Mouse (Mus musculus): ENCODE measurements around the gene Gm10840.

The Gm10840 gene

DNA sequence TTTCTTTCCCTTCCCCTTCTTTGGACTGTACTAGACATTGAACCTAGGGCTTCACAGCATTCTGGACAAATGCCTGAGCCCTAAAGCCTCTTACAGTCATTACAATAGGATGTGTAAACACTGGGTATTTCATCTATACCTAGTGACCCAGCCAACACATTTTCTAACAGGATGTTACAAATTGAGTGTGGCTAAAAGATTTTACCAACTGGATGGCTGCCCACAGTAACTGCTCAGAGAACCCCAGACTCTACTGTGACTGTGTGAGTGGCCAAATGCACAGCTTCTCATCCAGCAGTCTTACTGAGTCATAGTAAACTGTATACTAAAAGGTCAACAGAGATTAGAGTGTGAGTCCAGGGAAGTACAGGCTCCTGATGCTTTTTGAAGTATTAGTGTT, 34.7 kb downstream of the Gm10840 start:
- no peak for DNase-seq (ENCODE audit: low read depth)

DNA sequence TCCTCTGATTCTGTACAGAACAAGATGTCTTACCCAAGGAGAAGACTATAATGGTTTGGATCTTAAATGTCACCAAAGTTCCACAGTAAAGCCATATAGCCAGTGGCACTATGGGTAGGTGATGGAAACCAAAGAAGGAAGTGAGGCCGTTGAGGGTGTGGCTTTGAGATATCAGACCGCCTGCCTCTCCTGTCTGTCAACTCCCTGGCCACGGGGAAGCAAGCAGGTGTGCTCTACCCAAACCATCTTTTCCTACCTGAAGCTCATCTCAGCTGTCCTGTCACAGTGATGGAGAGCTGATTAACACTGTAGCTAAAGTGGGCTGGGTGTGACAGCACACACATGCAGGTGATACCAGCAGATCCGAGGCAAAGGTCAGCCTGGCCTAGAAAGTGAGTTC, 37.6 kb downstream of the Gm10840 start:
- no peak for DNase-seq (ENCODE audit: low read depth)

DNA sequence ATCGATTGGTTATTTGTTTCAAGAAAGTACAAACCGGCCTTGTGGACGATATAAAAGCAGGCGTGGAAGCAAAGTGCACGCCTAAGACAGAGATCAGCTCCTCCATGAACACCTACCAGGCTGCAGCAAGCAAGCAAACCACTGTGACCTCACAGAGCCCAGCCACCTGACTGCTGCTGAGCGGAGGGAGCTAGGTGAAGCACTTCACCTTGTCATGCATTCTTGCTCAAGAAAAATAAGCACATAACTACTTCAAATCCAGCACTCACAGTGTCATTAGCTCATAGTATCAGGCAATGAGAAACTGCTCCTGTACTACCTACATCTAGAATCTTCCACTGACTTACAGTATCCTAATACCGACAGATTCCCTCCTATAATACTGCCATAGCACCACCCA, 39.3 kb downstream of the Gm10840 start:
- peak; percentile 39 for DNase-seq (ENCODE audit: low read depth)

DNA sequence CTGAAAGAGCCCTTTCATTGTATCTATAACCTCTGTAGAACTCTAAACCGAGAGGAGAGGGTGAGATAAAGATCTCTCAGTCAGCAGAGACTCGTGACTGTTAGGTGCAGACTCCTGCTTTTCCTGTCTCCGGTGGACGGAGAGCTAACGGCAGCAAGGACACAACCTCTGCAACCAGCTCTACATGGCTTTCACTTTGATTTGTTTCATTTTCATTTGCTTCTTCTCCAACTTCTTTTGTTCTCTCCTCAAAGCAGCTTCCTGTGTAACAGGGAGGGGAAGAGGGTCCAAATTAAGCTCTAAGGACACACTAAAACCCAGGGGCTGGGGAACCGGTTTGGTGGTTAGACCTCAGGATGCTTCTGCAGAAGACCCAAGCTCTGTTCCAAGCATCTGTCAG, 40.1 kb downstream of the Gm10840 start:
- DNase-seq (ENCODE audit: low read depth): peak; percentile 59

DNA sequence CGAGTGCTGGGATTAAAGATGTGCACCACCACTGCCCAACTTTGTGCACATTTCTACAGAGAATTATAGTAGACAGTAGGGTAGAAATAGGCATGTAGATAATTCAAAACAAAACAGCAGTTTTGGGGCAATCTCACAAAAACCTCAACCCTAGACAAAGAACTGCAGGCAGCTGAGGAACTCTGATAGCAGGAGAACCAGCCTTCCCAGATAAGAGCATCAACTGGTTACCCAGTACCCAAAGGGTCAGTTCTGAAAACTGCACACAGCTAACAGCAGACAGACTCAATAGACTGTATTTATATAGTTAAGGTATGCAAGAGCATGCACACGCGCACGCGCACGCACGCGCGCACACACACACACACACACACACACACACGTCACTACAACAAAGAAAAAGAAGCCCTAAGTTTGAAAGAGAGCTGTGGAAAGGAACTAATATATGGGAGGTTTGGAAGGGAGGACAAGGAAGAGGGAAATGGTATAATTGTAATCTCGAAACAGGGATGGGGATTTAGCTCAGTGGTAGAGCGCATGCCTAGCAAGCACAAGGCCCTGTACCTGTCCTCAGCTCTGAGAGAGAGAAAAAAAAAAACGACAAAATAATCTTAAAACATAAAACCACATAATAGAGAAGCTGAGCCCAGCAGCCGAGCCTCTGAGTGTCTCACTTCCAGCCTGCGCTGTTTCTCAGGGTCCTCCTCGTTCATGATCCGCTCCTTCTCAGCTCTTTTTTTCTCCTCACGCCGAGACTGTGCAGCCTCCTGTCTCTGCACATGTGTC, 40.9 kb downstream of the Gm10840 start:
- peak; percentile 78 for DNase-seq (ENCODE audit: low read depth)

DNA sequence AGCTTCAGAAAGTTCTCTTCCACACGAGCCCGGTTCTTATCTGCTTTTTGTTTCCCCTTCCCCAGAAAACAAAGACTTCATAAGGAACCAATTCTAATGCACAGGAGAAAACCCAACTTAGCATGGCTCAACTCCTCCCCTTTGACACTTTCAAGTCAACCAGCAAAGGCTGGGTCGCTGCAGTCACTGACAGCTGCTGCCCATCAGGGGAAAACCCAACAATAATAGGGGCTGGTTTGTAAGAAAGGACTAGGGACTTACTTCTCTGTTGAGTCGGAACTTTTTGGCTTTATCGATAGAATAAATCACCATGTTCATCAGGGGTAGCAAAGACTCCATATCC, 41.4 kb downstream of the Gm10840 start, which contains the start of gene Strada:
TSS of gene Strada (minus strand) at position 46 of the 343 bp plus-strand sequence.
- DNase-seq (ENCODE audit: low read depth): no peak
